Mouse (Mus musculus) hindbrain, embryonic 15.5 days (tissue): ENCODE data around the gene Hspa1l. TPM values are rescaled to one million over a fixed set of nuclear protein-coding genes. Genes with fewer than 3 reads are reported as not detected.
"Not testable (repeated sequence)": the region's sequence is repeated elsewhere in the genome, so short reads cannot be mapped to it uniquely, and the experiment has no call there.

Experiments used
- ATAC-seq: fragments of 200-750 bp; cut with Nextera tagmentation; 2 replicates; pipeline ENCODE4 v1.8.0; 2017; ENCODE audit warnings: low read depth, moderate number of reproducible peaks, moderate TSS enrichment; ENCODE audit not compliant: low FRiP score
- H3K27ac ChIP-seq: fragments of 300-500 bp; sonication (generic); replicated peaks from 2 replicates; pipeline ENCODE4 v1.5.1; 2015; ENCODE audit warnings: mild to moderate bottlenecking, inconsistent platforms
- H3K27me3 ChIP-seq: fragments of 300-500 bp; sonication (generic); 2 replicates; pipeline ENCODE4 v1.6.1; 2015; ENCODE audit warnings: control low read depth, inconsistent platforms
- H3K36me3 ChIP-seq: fragments of 300-500 bp; sonication (generic); 2 replicates; pipeline ENCODE4 v1.6.1; 2015; ENCODE audit warnings: control low read depth, inconsistent platforms
- H3K4me1 ChIP-seq: fragments of 300-500 bp; sonication (generic); replicated peaks from 2 replicates; pipeline ENCODE4 v1.6.1; 2015; ENCODE audit warnings: control low read depth, inconsistent platforms
- H3K4me2 ChIP-seq: fragments of 300-500 bp; sonication (generic); 2 replicates; pipeline ENCODE4 v1.6.1; 2015; ENCODE audit warnings: moderate library complexity, mild to moderate bottlenecking, inconsistent platforms
- H3K4me3 ChIP-seq: fragments of 300-500 bp; sonication (generic); 2 replicates; pipeline ENCODE4 v1.5.1; 2015; ENCODE audit warnings: mild to moderate bottlenecking, inconsistent platforms
- H3K9ac ChIP-seq: fragments of 300-500 bp; sonication (generic); 2 replicates; pipeline ENCODE4 v1.6.1; 2015; ENCODE audit warnings: inconsistent platforms
- H3K9me3 ChIP-seq: fragments of 300-500 bp; sonication (generic); 2 replicates; pipeline ENCODE4 v1.6.1; 2016; ENCODE audit warnings: control low read depth, inconsistent platforms
- WGBS: fragments of 180-500 bp; shearing (Covaris S2); methylation state at CpG from one replicate; pipeline ENCODE4 v1.1.7; 2015; 5-methylcytosine and 5-hydroxymethylcytosine counted together
- polyA plus RNA-seq: library from polyadenylated mRNA; unstranded; fragments of >200 nt; fragmentation: Nextera tagmentation; extraction: Ambion mirVana; gene quantifications from 2 replicates; pipeline ENCODE4 v1.2.1, GENCODE M21; 2015

The Hspa1l gene
- polyA plus RNA-seq, 1 experiment from 2014 or later: 1.8 TPM

DNA sequence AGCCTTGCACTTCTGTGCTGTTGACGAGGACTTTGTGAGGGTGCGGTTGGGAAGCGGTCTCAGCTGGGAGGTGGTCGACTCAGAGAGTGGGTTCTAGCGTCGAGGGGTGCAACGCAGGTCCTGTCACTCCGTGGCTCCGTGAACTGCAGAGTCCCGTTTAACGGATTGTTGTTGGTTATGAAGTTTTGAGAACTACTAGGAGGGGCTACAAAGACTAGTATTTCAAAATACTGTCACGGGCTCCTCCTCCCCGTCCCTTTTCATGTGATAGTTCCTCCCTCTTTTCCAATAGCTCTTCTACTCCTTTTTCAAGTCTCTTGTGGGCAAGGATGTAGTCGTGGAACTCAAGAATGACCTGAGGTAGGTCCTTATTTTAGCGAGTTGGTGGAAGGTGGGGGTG lies 9.8 kb downstream of the Hspa1l start:
- H3K9me3 ChIP-seq: no peaks in the 10 kb centered on the region
- ATAC-seq: no peak; the same call in 1 of the 2 replicates
- under 1% methylated on average over 15 of the region's 15 CpGs for WGBS

DNA sequence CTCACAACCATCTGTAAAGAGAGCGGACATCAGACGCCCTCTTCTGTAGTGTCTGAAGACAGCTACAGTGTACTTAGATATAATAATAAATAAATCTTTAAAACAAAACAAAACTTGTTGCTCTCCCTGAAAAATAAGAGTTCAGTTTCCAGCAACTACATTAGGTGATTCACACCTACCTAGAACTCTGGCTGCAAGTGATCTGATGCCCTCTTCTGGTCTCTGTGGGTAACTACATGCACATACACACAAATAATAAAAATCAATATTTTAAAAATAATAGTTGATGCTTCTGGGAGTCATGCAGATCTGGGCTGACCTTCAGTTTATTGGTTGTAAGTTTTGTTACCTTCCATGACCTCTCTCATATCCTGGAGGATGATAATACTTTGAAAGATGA lies 11.7 kb downstream of the Hspa1l start:
- H3K9me3 ChIP-seq: no peaks in the 10 kb centered on the region
- WGBS: 80% methylated on average over 2 of the region's 2 CpGs
- no peak for ATAC-seq
- no peaks in the 10 kb centered on the region for H3K27me3 ChIP-seq
- H3K4me2 ChIP-seq: no peak overlapping the region
- no peak overlapping the region for H3K4me3 ChIP-seq
- peaks cover 14% of the 10 kb centered on the region for H3K36me3 ChIP-seq
- H3K9ac ChIP-seq: no peak overlapping the region
- H3K4me1 ChIP-seq: peaks cover 25% of the 10 kb centered on the region
- no peak overlapping the region for H3K27ac ChIP-seq

More for the DNA sequence above, 9.8 kb downstream of the Hspa1l start:
- Histone ChIP-seq H3K4me3 (peak overlapping the region; percentile 76), H3K36me3 (peaks cover 14% of the 10 kb centered on the region), H3K9ac (peak overlapping the region; percentile 88), H3K4me2 (peak overlapping the region; percentile 91), H3K27me3 (no peaks in the 10 kb centered on the region), H3K4me1 (peaks cover 25% of the 10 kb centered on the region), H3K27ac (peak overlapping the region; percentile 98)

DNA sequence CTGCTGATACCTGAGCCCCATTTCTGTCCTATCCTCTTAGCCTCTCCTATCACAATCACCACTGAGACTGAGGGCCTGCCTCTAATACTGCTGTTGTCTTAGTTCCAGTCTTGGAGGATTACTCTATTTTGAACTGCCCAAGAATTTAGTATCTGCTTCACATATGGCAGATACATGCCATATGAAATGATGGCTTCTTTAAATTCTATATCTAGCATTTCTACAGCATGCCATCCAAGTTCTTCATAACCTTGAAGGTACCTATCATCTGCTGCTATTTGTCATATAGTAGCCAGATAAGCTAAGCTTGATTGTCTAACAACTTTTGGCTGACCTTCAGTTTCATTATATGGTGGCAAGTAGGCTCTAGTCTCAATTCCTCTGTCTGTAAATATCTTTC lies 22.2 kb downstream of the Hspa1l start:
- Histone ChIP-seq H3K27me3 (no peaks in the 10 kb centered on the region), H3K36me3 (no peaks in the 10 kb centered on the region), H3K4me2 (no peak overlapping the region), H3K27ac (no peak overlapping the region), H3K9ac (no peak overlapping the region), H3K9me3 (no peaks in the 10 kb centered on the region), H3K4me3 (no peak overlapping the region), H3K4me1 (peaks cover 2% of the 10 kb centered on the region)
- ATAC-seq: no peak

DNA sequence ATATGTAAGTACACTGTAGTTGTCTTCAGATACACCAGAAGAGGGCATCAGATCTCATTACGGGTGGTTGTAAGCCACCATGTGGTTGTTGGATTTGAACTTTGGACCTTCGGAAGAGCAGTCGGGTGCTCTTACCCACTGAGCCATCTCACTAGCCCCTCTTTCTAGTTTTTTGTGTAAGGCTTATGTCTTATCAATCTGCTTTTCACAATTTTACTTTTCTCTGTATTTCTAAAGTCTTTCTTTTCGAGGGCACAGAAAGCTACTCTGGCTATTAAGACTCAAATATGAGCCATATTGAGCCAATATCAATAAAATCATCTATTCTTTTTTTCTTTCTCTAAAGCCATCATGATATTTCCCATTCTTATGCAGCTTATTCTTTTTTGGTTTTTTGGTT lies 22.7 kb downstream of the Hspa1l start:
- not testable (repeated sequence) for H3K4me1 ChIP-seq, H3K9me3 ChIP-seq, H3K36me3 ChIP-seq, H3K27me3 ChIP-seq, H3K27ac ChIP-seq, H3K4me2 ChIP-seq, ATAC-seq, H3K9ac ChIP-seq, H3K4me3 ChIP-seq
- 94% methylated on average over 4 of the region's 4 CpGs for WGBS

DNA sequence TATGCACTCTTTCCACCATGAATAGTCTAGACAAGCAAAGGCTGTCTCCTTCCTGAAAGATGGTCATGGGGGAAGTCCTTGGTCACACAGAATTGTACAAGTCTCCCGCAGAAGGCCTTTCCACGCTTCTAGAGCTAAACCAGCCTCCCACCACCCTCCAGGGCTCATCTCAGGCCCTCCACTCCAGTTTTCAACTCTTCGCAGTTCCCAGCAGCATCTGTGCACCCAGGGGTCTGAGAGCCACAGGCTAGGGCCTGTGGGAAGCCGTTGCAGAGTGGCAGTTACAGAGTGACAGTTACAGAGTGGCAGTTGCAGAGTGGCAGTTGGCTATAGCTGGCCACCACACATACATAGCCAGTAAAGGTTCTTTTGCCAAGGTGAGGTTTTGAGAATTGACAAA lies 23.4 kb downstream of the Hspa1l start:
- H3K4me3 ChIP-seq, H3K9ac ChIP-seq, H3K4me2 ChIP-seq, H3K4me1 ChIP-seq, H3K27me3 ChIP-seq, H3K36me3 ChIP-seq, H3K27ac ChIP-seq, ATAC-seq, H3K9me3 ChIP-seq: not testable (repeated sequence)
- 93% methylated on average over 4 of the region's 4 CpGs for WGBS

DNA sequence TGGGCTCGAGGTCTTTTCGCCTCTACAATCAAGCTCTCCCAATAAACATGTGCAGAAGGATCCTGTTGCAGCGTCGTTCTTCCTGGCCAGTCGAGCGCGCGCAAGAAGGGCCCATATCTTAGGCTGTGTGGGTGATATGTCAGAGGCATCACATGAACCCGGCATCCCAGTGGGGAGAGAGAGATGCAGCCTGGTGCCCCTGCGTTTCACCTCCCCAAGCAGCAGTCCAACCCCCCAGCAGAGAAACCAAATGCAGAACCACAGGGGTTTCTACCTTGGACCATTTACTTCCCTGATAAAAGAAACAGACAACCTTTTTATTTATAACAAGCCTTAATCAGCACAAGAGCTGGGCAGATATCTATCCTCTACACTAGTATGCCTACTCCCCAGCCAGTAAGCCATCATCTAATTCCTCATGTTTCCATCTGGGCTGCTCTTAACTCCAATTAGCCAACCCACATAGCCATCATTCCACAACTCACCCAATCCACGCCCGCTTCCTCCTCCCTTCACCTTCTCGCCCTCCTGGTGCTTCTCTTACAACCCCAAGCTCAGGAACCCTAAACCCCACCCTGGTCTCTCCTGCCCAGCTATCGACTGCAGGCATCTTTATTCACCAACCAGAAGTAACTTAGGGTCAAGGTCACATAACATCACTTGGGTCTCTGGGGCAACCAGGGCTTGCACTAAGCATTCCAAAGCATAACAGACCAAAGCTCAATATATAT lies 24.1 kb downstream of the Hspa1l start:
- H3K27ac ChIP-seq: no peak overlapping the region
- no peaks in the 10 kb centered on the region for H3K9me3 ChIP-seq
- H3K27me3 ChIP-seq: no peaks in the 10 kb centered on the region
- no peak overlapping the region for H3K4me2 ChIP-seq
- 90% methylated on average over 13 of the region's 14 CpGs for WGBS
- no peak overlapping the region for H3K4me3 ChIP-seq
- no peaks in the 10 kb centered on the region for H3K36me3 ChIP-seq
- no peak for ATAC-seq
- H3K4me1 ChIP-seq: peaks cover 9% of the 10 kb centered on the region
- H3K9ac ChIP-seq: no peak overlapping the region

DNA sequence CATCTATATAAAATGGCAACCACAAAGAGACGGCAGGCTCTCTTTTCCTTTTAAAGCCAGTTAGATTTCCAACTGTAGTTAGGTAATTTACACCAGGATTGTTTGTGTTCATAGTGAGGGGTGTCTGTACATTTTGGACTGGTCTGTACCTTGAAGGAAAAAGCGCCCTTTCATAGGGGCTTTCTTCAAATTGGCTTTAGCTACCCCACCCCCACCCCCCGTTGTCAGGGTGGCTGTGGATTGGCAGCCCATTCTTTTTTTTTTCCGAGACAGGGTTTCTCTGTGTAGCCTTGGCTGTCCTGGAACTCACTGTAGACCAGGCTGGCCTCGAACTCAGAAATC lies 24.6 kb downstream of the Hspa1l start:
- H3K36me3 ChIP-seq: no peaks in the 10 kb centered on the region
- no peaks in the 10 kb centered on the region for H3K9me3 ChIP-seq
- ATAC-seq: no peak
- no peak overlapping the region for H3K4me3 ChIP-seq
- H3K27me3 ChIP-seq: no peaks in the 10 kb centered on the region
- 90% methylated on average over 5 of the region's 5 CpGs for WGBS
- H3K9ac ChIP-seq: no peak overlapping the region
- peaks cover 14% of the 10 kb centered on the region for H3K4me1 ChIP-seq
- H3K4me2 ChIP-seq: no peak overlapping the region
- no peak overlapping the region for H3K27ac ChIP-seq

DNA sequence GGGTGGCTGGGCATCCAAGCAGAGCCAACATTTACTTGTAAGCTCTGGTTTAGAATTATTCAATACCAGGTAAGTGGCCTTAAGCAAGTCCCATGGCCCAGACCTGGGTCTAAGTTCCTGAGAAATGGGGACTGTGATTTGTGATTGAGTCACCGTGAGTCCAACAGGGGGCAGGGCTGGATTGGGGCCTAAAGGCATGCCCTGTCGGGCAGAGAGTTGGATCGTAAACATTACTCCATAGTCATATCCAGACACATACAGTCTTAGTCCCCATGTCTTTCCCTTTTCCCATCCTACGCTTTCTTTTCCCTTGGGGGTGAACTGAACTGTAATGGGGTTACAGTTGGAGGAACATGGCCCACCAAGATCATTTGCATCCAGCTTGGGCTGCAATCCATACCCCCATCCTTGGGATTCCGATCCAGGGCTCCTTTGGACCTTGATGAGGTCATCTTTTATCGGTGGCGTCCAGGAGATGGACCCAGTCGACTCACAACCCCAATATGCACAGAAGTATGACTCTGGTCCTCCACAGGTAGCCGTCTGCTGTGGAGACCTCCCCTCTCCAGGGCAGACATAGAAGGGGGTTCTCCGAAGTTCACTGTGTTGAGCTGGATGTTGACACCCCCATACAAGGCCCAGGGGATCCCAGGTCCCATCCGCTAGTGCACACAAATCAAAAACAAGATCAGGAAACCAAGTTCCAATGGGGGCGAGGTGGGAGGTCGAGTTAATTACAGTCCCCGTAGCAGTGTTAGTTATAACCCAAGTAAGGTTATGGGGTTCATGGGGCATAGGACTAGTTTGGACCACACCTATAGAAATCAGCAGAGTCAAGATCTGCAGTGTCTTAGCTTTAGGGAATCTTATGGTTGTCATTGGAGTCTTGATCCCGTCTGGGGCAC lies 26.3 kb downstream of the Hspa1l start:
- peaks cover 29% of the 10 kb centered on the region for H3K4me1 ChIP-seq
- 0 out of 2 replicates have a peak overlapping the region, but pooled peaks have one; percentile 99 for H3K4me2 ChIP-seq
- no peaks in the 10 kb centered on the region for H3K27me3 ChIP-seq
- no peaks in the 10 kb centered on the region for H3K9me3 ChIP-seq
- ATAC-seq: no peak
- no peak overlapping the region for H3K9ac ChIP-seq
- H3K27ac ChIP-seq: no peak overlapping the region
- WGBS: 93% methylated on average over 15 of the region's 15 CpGs
- no peak overlapping the region for H3K4me3 ChIP-seq
- no peaks in the 10 kb centered on the region for H3K36me3 ChIP-seq

DNA sequence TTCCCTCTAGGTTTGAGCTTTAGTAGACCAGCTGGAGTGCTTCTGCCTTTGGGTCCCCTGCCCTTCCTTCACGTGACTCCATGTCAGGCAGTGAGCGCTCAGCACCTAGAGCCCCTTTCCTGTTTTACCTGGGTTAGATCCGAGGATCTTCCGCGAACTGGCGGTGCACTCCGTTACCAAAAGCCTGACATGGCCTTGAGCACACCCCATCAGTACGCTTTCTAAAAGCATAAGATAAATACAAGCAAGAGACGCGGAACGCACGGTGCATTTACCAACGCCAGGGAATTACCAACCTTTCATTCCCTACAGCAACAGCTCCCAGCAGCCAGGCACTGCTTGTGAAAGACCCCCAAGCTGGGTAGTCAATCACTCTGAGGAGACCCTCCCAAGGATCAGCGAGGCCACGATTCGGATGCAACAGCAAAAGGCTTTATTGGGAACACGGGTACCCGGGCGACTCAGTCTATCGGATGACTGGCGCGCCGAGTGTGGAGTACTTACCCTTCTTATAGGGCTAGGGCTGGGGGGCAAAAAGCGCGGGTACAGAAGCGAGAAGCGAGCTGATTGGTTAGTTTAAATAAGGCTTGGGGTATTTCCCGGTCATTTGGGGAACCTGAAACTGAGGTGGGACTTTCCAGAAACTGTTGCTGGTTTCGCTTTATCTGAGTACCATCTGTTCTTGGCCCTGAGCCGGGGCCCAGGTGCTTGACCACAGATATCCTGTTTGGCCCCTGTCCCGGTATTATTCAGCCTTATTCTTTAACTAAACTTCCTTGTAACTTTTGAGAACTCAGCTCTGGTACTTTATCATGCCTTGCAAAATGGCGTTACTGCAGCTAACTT lies 27.6 kb downstream of the Hspa1l start:
- not testable (repeated sequence) for H3K36me3 ChIP-seq, H3K27me3 ChIP-seq, ATAC-seq, H3K9me3 ChIP-seq
- H3K9ac ChIP-seq: peak overlapping the region; percentile 97
- H3K4me2 ChIP-seq: peak overlapping the region; percentile 99
- peak overlapping the region; percentile 96 for H3K27ac ChIP-seq
- H3K4me3 ChIP-seq: peak overlapping the region; percentile 63
- peaks cover 29% of the 10 kb centered on the region for H3K4me1 ChIP-seq
- 22% methylated on average over 30 of the region's 32 CpGs for WGBS

DNA sequence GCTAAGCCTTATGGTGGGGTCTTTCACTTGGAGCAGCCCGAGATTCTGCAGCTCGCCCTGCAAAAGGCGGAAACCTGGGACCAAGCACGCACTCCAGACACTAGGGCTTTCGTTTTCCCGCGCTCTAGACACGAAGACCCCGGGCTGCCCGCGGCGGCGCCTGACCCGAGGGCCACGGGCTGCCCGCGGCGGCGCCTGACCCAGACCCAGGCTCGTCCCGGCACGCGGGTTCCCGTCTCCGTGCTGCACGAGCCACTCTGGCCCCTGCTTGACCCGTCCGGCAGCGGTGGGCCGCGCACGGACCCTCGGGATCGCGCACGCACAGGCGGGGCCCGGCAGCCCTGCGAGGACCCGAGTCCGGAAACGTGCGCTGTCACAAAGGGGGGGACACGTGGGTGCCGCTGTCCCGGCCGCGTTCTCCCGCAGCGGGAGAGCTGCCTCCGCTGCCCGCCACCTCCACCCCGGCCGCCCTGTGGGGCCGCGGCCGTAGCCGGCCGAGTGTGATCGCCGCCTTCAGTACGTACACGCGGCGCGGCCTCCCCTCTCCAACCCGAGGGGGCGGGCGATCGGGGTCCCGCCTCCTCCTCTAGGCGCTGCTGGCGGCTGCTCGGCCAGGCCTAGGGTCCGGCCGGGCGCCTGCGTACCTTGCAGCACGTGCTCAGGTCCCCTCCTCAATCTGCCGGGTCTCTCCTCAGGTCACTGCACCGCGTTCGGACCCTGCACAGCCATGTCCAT lies 28.4 kb downstream of the Hspa1l start, which contains the start of gene Vars:
Gene Vars, plus strand, starts transcription at position 271 of the 735 bp plus-strand sequence.
- H3K36me3 ChIP-seq: peaks cover 11% of the 10 kb centered on the region
- H3K27me3 ChIP-seq: no peaks in the 10 kb centered on the region
- H3K9me3 ChIP-seq: no peaks in the 10 kb centered on the region
- WGBS: 1% methylated on average over 73 of the region's 83 CpGs
- peak; percentile 93 for ATAC-seq
- peak within 1 kb of the TSS; percentile 63 for H3K4me3 ChIP-seq
- H3K4me1 ChIP-seq: peaks cover 29% of the 10 kb centered on the region
- peak within 1 kb of the TSS; percentile 99 for H3K4me2 ChIP-seq
- H3K27ac ChIP-seq: peak within 1 kb of the TSS; percentile 96
- H3K9ac ChIP-seq: peak within 1 kb of the TSS; percentile 97

DNA sequence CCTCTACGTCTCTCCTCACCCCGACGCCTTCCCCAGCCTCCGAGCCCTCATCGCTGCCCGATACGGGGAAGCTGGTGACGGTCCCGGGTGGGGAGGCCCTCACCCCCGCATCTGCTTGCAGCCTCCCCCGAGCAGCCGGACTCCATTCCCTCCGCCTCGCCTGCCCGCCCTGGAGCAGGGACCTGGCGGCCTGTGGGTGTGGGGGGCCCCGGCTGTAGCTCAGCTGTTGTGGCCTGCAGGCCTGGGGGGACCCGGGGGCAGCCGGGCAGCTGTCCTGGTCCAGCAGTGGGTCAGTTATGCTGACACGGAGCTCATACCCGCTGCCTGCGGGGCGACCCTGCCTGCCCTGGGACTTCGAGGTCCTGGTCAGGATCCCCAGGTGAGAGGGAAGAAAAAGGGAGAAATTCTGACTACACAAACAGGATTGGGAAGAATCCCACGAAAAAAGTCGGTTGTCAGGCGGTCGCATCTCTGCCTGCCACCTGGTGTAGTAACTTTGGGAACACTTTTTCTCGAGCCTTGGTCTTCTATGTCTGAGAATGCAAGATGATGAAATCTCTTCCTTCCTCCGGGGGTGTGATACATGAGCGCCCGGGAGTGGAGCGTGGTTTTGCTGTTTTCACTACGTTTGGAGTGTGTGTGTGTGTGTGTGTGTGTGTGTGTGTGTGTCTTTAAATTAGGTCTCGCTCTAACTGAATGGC lies 29.1 kb downstream of the Hspa1l start:
- Histone ChIP-seq H3K36me3 (peaks cover 16% of the 10 kb centered on the region), H3K9ac (peak overlapping the region; percentile 97), H3K27me3 (no peaks in the 10 kb centered on the region), H3K27ac (peak overlapping the region; percentile 96), H3K9me3 (no peaks in the 10 kb centered on the region), H3K4me3 (peak overlapping the region; percentile 63), H3K4me2 (peak overlapping the region; percentile 99), H3K4me1 (peaks cover 29% of the 10 kb centered on the region)
- peak; percentile 55 for ATAC-seq
- under 1% methylated on average over 35 of the region's 35 CpGs for WGBS
